Mouse (Mus musculus) testis, adult 2 months (tissue): ENCODE data around the gene Rexo4.

Experiments used
- CTCF ChIP-seq: fragments of 200-500 bp; IDR thresholded peaks from 2 replicates; pipeline ENCODE4 v1.5.1; 2012; ENCODE audit warnings: low read depth, mild to moderate bottlenecking, inconsistent platforms, low read length, moderate library complexity; ENCODE audit not compliant: control insufficient read depth, insufficient read depth, insufficient replicate concordance
- POLR2A ChIP-seq: fragments of 200-500 bp; IDR thresholded peaks from 2 replicates; pipeline ENCODE4 v1.6.1; 2012; ENCODE audit warnings: low read depth, mild to moderate bottlenecking, inconsistent platforms, low read length, moderate library complexity; ENCODE audit not compliant: control insufficient read depth

GRCm38 (mm10) chr2:26997498-26997897, 33.3 kb upstream of the Rexo4 start:
- TF ChIP-seq POLR2A (no peak), CTCF (no peak)
